Mouse (Mus musculus) MEL (cell line): ENCODE results near the gene Serping1. TPM values are rescaled to one million over a fixed set of nuclear protein-coding genes. Genes with fewer than 3 reads are reported as not detected.
A peak's percentile ranks its signal among the peaks of the same experiment; 100 is the strongest.

ENCODE experiments used
- CHD1 ChIP-seq: IDR thresholded peaks from 2 replicates; pipeline ENCODE4 v1.6.1; 2012; ENCODE audit warnings: low read depth, mild to moderate bottlenecking, inconsistent platforms, low read length, improper control_type of control experiment
- HCFC1 ChIP-seq: IDR thresholded peaks from 2 replicates; pipeline ENCODE4 v1.6.1; 2012; ENCODE audit warnings: low read depth, mild to moderate bottlenecking, inconsistent platforms, low read length, improper control_type of control experiment, moderate library complexity
- JUND ChIP-seq: IDR thresholded peaks from 2 replicates; pipeline ENCODE4 v1.6.1; 2011; ENCODE audit warnings: low read depth, mild to moderate bottlenecking, improper control_type of control experiment, low read length
- KAT2A ChIP-seq: conservative IDR thresholded peaks from 2 replicates; pipeline ENCODE4 v1.6.1; 2012; ENCODE audit warnings: low read depth, low read length, improper control_type of control experiment, inconsistent platforms
- MAX ChIP-seq: IDR thresholded peaks from 2 replicates; pipeline ENCODE4 v1.6.1; 2011; ENCODE audit warnings: low read length, improper control_type of control experiment
- MAZ ChIP-seq: IDR thresholded peaks from 2 replicates; pipeline ENCODE4 v1.6.1; 2012; ENCODE audit warnings: low read depth, mild to moderate bottlenecking, inconsistent platforms, low read length, improper control_type of control experiment
- MXI1 ChIP-seq: IDR thresholded peaks from 2 replicates; pipeline ENCODE4 v1.6.1; 2011; ENCODE audit warnings: mild to moderate bottlenecking, low read depth, low read length, improper control_type of control experiment
- MYC ChIP-seq: IDR thresholded peaks from 2 replicates; pipeline ENCODE4 v1.6.1; 2011; ENCODE audit warnings: low read depth, mild to moderate bottlenecking, low read length, improper control_type of control experiment, moderate library complexity
- NELFE ChIP-seq: IDR thresholded peaks from 2 replicates; pipeline ENCODE4 v1.6.1; 2011; ENCODE audit warnings: low read depth, low read length, improper control_type of control experiment
- NRF1 ChIP-seq: IDR thresholded peaks from 2 replicates; pipeline ENCODE4 v1.6.1; 2014; ENCODE audit warnings: low read depth, mild to moderate bottlenecking, inconsistent platforms, low read length, improper control_type of control experiment, moderate library complexity; ENCODE audit not compliant: poor library complexity, insufficient read depth, severe bottlenecking
- POLR2A ChIP-seq, 2 experiments: IDR thresholded peaks; 2 replicates each; pipeline ENCODE4 v1.6.1; 2011 to 2012; ENCODE audit warnings: low read length in 2 of 2, mild to moderate bottlenecking in 2 of 2, control low read depth in 1 of 2, improper control_type of control experiment in 1 of 2, low read depth in 1 of 2, moderate library complexity in 1 of 2; ENCODE audit not compliant: control insufficient read depth in 1 of 2, insufficient read depth in 1 of 2, poor library complexity in 1 of 2
- POLR2AphosphoS2 ChIP-seq: IDR thresholded peaks from 2 replicates; pipeline ENCODE4 v1.6.1; 2011; ENCODE audit warnings: low read length, improper control_type of control experiment
- RCOR1 ChIP-seq: IDR thresholded peaks from 2 replicates; pipeline ENCODE4 v1.6.1; 2012; ENCODE audit warnings: low read depth, mild to moderate bottlenecking, inconsistent platforms, low read length, improper control_type of control experiment
- SMC3 ChIP-seq: IDR thresholded peaks from 2 replicates; pipeline ENCODE4 v1.6.1; 2011; ENCODE audit warnings: low read depth, low read length, improper control_type of control experiment
- TBP ChIP-seq: IDR thresholded peaks from 2 replicates; pipeline ENCODE4 v1.8.0; 2011; ENCODE audit warnings: low read depth, low read length, improper control_type of control experiment
- TCF12 ChIP-seq: IDR thresholded peaks from 2 replicates; pipeline ENCODE4 v1.6.1; 2014; ENCODE audit warnings: low read depth, mild to moderate bottlenecking, inconsistent platforms, low read length, improper control_type of control experiment, moderate library complexity
- USF1 ChIP-seq: IDR thresholded peaks from 2 replicates; pipeline ENCODE4 v1.6.1; 2014; ENCODE audit warnings: low read depth, mild to moderate bottlenecking, inconsistent platforms, low read length, improper control_type of control experiment, moderate library complexity
- USF2 ChIP-seq, 2 experiments: IDR thresholded peaks; 2 replicates each; pipeline ENCODE4 v1.6.1; 2011 to 2012; ENCODE audit warnings: improper control_type of control experiment in 2 of 2, low read length in 2 of 2, borderline replicate concordance in 1 of 2, inconsistent platforms in 1 of 2, low read depth in 1 of 2, mild to moderate bottlenecking in 1 of 2; ENCODE audit not compliant: insufficient read depth in 1 of 2
- ZMIZ1 ChIP-seq: IDR thresholded peaks from 2 replicates; pipeline ENCODE4 v1.6.1; 2012; ENCODE audit warnings: low read depth, mild to moderate bottlenecking, inconsistent platforms, low read length, improper control_type of control experiment, moderate library complexity
- ZNF384 ChIP-seq: IDR thresholded peaks from 2 replicates; pipeline ENCODE4 v1.6.1; 2012; ENCODE audit warnings: low read depth, mild to moderate bottlenecking, inconsistent platforms, low read length, improper control_type of control experiment
- polyA plus RNA-seq, 2 experiments: library from polyadenylated mRNA; stranded (reverse) in 1 of 2; unstranded in 1 of 2; fragments of >175 nt in 1 of 2; fragments of >200 nt in 1 of 2; gene quantifications; 2 replicates each; pipeline versions ENCODE4 v1.2.1 to v1.2.4; 2012; ENCODE audit warnings: low replicate concordance in 2 of 2, low read depth in 1 of 2; ENCODE audit not compliant: insufficient read length in 2 of 2, insufficient read depth in 1 of 2, missing spikeins in 1 of 2
- total RNA-seq: library from RNA; depleted of rRNA; stranded (reverse); fragments of 300-350 nt; gene quantifications from 2 replicates; pipeline ENCODE4 v1.2.3, GENCODE M21; 2012; rRNA removed

The Serping1 gene
- total and polyA plus RNA-seq, 3 experiments, result not detected

GRCm38 (mm10) chr2:84715562-84716361 lies 59.5 kb downstream of the Serping1 start (continued):
- TF ChIP-seq KAT2A (no peak), NELFE (peak; percentile 49), TCF12 (no peak; the same call in none of the 2 replicates), MAX (no peak; the same call in 1 of the 2 replicates), USF2 (IDR thresholded peaks at IDR 0.05; ENCODE audit: borderline replicate concordance in 1 of 2, insufficient read depth in 1 of 2, low read depth in 1 of 2, low read length in 2 of 2) (no peak), CHD1 (peak; percentile 98; the same call in 1 of the 2 replicates), POLR2AphosphoS2 (peak; percentile 33), ZMIZ1 (no peak; the same call in 1 of the 2 replicates), SMC3 (no peak), MYC (no peak; the same call in none of the 2 replicates), MAZ (no peak), NRF1 (no peak), TBP (peak; percentile 73; the same call in 1 of the 2 replicates), USF1 (no peak), MXI1 (peak; percentile 20; the same call in 1 of the 2 replicates), POLR2A (IDR thresholded peaks at IDR 0.05; ENCODE audit: control insufficient read depth in 1 of 2, insufficient read depth in 1 of 2, low read depth in 1 of 2, low read length in 2 of 2, poor library complexity in 1 of 2) (peak in 1 of 2 experiments; percentile 61; a peak in 3 of 4 replicates), JUND (no peak), HCFC1 (peak; percentile 88), ZNF384 (peak; percentile 100), RCOR1 (no peak)

Other genes starting within 250 kb of the Serping1 start
- gene Ctnnd1, start 124.7 kb downstream of the Serping1 start, total RNA-seq, result 11.5 and 12.7 TPM in 2 replicates
- 10 to 100 TPM in 1 of 2 experiments, not detected in 1; 31.6 TPM for gene Ctnnd1, start 124.7 kb downstream of the Serping1 start, polyA plus RNA-seq
- 0.04 TPM in 1 of 2 replicates, not detected in the other for gene Btbd18, start 116.4 kb downstream of the Serping1 start, total RNA-seq
- gene Btbd18, start 116.4 kb downstream of the Serping1 start, polyA plus RNA-seq, result under 1 TPM in 1 of 2 experiments, not detected in 1; 0.07 TPM
- 79.0 and 89.9 TPM in 2 replicates for gene Selenoh, start 104.7 kb downstream of the Serping1 start, total RNA-seq
- gene Selenoh, start 104.7 kb downstream of the Serping1 start, polyA plus RNA-seq, result 10 to 100 TPM in 1 of 2 experiments, not detected in 1; 70.7 TPM
- gene Gm28635, start 97.4 kb downstream of the Serping1 start, total RNA-seq, result 0.19 TPM in 1 of 2 replicates, not detected in the other
- gene Gm28635, start 97.4 kb downstream of the Serping1 start, polyA plus RNA-seq, result not detected
- gene Med19, start 97.0 kb downstream of the Serping1 start, total RNA-seq, result 13.9 and 18.8 TPM in 2 replicates
- 10 to 100 TPM in 1 of 2 experiments, not detected in 1; 26.0 TPM for gene Med19, start 97.0 kb downstream of the Serping1 start, polyA plus RNA-seq
- 54.2 and 66.8 TPM in 2 replicates for gene Tmx2, start 96.3 kb downstream of the Serping1 start, total RNA-seq
- 10 to 100 TPM in 1 of 2 experiments, not detected in 1; 64.6 TPM for gene Tmx2, start 96.3 kb downstream of the Serping1 start, polyA plus RNA-seq
- 26.4 and 29.3 TPM in 2 replicates for gene Zdhhc5, start 60.3 kb downstream of the Serping1 start, total RNA-seq
- gene Zdhhc5, start 60.3 kb downstream of the Serping1 start, polyA plus RNA-seq, result 10 to 100 TPM in 1 of 2 experiments, not detected in 1; 42.9 TPM
- gene Clp1, start 48.1 kb downstream of the Serping1 start, total RNA-seq, result 27.1 and 29.1 TPM in 2 replicates
- gene Clp1, start 48.1 kb downstream of the Serping1 start, polyA plus RNA-seq, result 10 to 100 TPM in 1 of 2 experiments, not detected in 1; 29.8 TPM
- gene Ypel4, start 41.4 kb downstream of the Serping1 start, total RNA-seq, result not detected in 2 replicates
- gene Ypel4, start 41.4 kb downstream of the Serping1 start, polyA plus RNA-seq, result under 1 TPM in 1 of 2 experiments, not detected in 1; 0.06 TPM
- gene Gm19426, start 31.8 kb downstream of the Serping1 start, total RNA-seq, result not detected in 2 replicates
- gene Gm19426, start 31.8 kb downstream of the Serping1 start, polyA plus RNA-seq, result not detected
- gene Ube2l6, start 23.4 kb upstream of the Serping1 start, total RNA-seq, result 8.8 and 17.5 TPM in 2 replicates
- gene Ube2l6, start 23.4 kb upstream of the Serping1 start, polyA plus RNA-seq, result 10 to 100 TPM in 1 of 2 experiments, not detected in 1; 37.0 TPM
- not detected in 2 replicates for gene Smtnl1, start 47.2 kb upstream of the Serping1 start, total RNA-seq
- not detected for gene Smtnl1, start 47.2 kb upstream of the Serping1 start, polyA plus RNA-seq
- 165 and 193 TPM in 2 replicates for gene Timm10, start 51.6 kb upstream of the Serping1 start, total RNA-seq
- 100 to 1,000 TPM in 1 of 2 experiments, not detected in 1; 129 TPM for gene Timm10, start 51.6 kb upstream of the Serping1 start, polyA plus RNA-seq
- gene Slc43a1, start 63.4 kb upstream of the Serping1 start, total RNA-seq, result 93.3 and 131 TPM in 2 replicates
- 100 to 1,000 TPM in 1 of 2 experiments, 10 to 100 TPM in 1; 69.8 to 108 TPM for gene Slc43a1, start 63.4 kb upstream of the Serping1 start, polyA plus RNA-seq
- gene Rtn4rl2, start 111.3 kb upstream of the Serping1 start, total RNA-seq, result 0.12 TPM in 1 of 2 replicates, not detected in the other
- gene Rtn4rl2, start 111.3 kb upstream of the Serping1 start, polyA plus RNA-seq, result 1 to 10 TPM in 1 of 2 experiments, not detected in 1; 1.1 TPM
- gene Slc43a3, start 161.1 kb upstream of the Serping1 start, total RNA-seq, result 82.5 and 91.5 TPM in 2 replicates
- 10 to 100 TPM in 1 of 2 experiments, not detected in 1; 90.6 TPM for gene Slc43a3, start 161.1 kb upstream of the Serping1 start, polyA plus RNA-seq
- gene Prg2, start 205.0 kb upstream of the Serping1 start, total RNA-seq, result 0.42 TPM in 1 of 2 replicates, not detected in the other
- under 1 TPM in 1 of 2 experiments, not detected in 1; 0.17 TPM for gene Prg2, start 205.0 kb upstream of the Serping1 start, polyA plus RNA-seq
- gene Prg3, start 212.8 kb upstream of the Serping1 start, total RNA-seq, result not detected in 2 replicates
- gene Prg3, start 212.8 kb upstream of the Serping1 start, polyA plus RNA-seq, result not detected